Mouse (Mus musculus) right cerebral cortex, postnatal 36 days (tissue): ENCODE measurements around the gene Tenm2.

Experiments used
- DNase-seq, 2 experiments: peaks; one replicate each; pipeline ENCODE4 v3.0.0; 2022; ENCODE audit warnings: low spot score in 2 of 2, mixed read lengths in 1 of 2

Tenm2 gene

DNA sequence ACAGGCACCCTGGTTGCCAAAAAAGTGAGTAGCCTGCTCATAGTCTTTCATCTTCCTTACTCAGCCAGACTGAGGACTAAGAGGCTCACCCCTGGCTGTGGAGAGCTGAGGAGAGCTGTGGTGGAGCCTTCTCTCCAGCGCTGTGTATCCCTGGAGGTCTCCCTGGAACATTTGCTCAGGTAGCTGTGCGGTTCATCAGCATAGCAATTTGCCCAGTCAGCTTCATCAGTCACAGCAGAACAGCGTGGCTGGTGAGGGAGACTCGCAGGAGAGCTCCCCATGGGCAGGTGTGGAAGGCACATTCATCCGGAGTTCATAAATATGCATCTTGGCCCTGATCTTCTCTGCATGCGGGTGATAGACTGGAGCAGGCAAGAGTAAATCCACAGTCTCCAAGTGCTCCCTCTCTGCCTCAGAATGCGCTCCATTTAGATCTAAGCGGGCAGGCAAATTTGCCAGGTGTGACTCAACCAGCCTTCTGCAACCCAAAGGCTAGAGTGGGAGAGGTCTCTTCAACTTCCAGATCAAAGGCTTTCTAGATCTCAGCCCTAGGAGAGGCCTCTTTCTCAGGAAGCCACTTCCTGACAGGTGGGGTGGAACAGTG is 751.2 kb downstream of the Tenm2 start:
- DNase-seq = peak; percentile 14 to 26

DNA sequence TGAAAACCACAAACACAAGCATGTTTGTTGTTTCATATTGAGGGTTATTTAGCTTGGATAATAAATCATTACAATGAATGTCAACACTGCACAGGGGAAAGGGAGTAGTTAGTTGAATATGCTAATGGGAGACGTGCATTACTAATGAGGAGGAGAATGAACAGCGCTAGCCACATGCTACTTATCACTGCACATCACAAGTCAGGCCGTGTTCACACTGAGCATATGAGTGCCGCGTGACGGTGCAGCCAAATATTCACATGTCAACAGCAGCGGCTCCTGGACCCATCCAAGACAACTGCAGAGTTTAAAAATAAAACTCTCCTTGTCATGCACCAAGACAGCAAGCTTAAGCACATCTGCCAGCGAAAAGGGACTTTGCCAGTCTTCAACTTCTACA is 753.6 kb downstream of the Tenm2 start:
- DNase-seq = no peak

DNA sequence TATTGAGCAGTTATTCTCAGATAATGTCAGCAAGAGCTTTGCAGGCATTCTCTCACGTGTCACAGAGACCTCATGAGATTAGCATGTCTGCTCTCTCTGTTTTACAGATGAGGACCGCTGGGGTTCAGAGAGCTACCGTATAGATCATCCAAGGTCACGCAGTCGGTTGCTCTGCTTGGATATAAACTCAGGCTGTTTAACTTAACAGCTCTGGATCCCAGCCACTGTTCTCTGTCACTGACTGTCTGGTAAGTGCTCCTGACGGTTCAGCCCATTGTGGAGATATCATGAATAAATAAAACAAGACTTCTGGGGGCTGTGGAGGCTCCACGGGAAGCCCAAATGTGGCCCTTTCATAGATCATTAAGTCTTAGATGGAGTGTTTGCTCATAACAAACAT is 754.2 kb downstream of the Tenm2 start:
- DNase-seq = no peak

DNA sequence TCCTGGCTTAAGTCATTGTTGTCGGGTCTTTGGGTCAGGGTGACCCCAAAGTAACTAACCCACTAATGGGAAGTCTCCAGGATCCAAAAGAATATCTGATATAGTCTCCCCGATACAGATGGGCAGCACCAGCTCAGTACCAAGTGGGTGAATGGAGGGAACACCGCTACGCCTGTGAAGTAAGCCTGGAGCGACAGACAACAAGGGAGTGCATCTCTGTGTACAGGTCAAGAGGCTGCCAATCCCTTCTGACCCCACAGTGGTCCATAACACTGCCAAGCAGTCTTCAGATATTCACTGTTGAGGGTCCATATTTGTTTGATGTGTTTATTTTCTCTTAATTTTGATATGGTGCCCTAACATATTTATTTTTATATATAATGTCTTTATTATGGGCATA is 754.7 kb downstream of the Tenm2 start:
- no peak for DNase-seq

DNA sequence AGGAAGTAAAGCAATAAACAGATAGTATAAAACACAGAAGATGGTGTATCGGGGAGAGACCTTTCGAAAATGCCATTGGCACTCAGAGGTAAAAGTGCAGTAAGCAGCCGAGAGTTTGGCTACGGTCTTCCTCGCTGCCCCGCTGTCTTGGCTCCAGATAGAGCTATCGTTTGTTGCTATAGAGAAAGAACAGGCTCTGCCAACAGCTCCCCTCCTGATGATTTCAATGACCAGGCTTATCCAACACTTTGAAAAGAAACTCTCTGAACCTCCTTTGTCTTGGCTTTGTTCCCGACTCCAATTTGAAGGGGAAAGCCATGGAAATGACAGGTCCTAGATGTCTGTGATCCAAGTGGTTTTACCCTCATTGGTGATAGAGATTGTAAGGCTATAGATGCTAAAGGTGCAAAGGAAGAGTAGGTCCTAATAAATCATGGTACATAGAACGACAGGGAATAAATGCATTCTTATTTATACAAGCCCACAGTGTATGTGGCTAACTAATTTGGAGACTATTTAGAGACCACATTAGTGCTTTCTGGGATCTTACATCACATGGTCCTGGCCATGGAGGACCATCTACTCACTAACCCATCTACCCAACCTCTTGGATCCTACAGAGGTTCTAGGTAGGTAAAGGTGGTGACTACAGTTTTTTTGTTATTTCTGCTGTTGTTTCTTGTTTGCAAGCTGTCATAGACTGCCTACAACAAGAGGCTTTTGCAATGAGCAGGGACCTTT is 765.8 kb downstream of the Tenm2 start:
- no peak for DNase-seq

DNA sequence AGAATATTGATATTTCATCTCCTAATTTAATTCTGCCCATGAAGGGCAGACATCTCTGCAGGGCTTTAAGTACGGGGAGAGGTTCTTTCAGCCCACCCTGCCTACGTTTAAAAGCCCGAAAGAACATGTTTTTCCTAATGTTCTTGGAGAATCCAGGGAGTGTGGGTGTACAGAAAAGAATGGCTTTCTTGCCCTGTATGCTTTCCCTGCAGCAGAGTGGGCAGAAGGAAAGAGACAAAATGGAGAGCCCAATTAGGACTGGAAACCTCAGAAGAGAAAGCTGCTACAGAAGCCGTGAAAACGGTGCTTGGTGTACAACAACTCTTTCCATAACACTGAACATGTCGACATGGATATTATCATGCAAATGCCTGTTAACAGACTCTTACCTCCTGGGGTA is 777.3 kb downstream of the Tenm2 start:
- no peak for DNase-seq

DNA sequence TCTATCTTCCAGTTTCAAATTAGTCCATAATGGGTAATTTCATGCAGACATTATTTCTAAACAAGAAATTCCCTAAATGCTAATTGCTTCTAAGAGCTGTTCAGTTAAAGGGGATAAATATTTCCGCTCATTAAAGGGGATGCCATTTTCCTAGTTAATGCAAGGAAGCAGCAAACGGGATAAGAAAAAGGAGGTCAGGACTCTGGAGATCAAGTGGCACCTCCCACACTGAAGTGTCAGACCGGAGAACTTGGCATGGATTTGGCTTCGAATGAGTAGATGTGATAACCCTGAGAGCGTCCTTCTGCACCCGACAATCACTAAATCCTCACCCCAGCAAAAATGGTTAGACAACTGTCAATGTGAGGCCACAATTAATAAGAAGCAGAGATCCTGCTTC is 781.7 kb downstream of the Tenm2 start:
- no peak for DNase-seq

DNA sequence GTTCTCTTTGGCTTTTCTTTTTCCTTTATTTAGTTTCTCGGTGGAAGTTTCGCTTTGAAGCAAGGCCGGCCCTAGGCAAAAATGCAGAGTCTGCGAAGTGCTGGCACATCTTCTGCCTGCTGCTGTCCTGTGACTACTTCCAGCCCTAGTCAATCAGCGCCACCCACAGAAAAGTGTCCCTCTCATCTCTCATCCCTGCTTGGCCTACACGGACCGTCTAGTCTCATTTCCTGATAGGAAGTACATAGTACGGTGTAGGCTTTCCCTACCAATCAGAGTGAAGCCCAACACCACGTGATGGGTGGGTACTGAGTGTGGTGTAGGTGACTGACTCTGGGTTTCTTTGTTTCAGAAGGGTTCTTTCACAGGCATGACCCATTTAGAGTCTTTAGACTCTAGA is 783.3 kb downstream of the Tenm2 start:
- DNase-seq = no peak

DNA sequence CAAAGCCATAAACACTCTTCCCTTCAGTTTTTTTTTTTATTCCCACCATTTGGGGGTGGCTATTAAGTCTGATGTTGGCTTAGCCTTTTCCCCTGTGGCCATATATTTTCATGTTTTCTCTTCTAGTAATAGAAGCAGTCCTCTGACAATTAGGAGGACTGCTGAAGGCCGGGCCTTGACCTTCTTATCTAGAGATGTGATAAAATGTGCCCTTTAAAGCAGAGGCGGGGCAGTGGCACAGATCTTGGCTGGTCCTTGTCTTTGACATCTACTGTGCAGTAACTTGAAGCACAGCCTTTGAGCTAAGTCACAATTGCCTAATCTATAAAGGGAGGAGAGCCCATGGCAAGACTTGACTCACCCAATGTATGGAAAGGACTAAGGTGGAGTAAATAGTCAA is 789.4 kb downstream of the Tenm2 start:
- no peak for DNase-seq

DNA sequence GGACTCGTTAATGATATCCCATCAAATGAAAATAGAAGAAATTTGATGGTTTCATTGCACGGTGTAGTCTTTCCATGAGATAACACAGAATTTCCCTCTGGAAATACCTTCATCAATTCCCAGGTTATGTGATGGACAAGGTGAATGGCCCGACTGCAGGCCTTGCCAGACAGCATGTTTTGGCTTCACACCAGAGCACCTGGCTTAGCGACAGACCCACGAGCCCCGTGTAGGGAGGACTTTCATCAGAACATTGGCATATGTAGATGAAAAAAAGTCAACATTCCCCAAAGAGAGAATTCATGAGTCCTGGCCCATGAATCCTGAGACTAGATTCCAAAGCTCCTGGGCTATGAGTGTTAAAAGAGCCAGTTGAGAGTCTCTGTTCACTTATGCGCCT is 791.9 kb downstream of the Tenm2 start:
- no peak for DNase-seq

DNA sequence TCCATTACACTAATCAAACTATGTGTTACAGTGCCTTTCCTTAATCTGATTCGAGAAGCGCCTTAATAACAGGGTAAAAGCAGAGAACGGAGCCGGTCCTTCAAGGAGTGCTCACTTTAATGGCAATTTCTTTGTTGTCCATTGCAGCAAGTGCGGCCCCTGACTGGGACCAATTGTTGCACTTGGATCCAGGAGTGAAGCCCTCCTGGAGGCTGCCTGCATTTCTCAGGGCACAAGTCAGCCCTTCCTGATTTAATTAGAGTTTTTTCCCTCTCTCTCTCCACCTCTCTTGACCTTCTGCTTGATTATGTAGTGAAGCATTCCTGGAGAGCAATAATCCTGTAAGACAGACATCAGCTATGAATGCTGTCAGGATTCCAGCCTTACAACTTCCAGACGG is 794.0 kb downstream of the Tenm2 start:
- DNase-seq = no peak

DNA sequence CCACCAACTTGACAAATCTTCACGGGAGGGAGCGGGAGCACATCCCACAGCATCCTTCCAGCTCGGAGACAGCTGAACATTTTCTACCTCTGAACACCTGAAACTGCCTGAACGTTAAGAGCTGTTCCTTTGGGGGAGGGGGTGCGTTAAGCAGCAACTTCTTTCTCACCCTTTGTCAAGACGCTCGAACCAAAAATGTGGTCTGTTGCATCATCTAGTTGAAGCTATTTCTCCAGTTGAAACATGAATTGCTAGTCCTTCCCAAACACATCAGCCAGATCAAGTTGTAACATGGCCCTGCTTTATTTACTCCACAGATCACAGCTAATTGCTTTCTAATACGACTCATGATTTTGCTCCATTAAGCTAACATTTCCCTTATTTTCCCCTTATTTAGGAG is 799.5 kb downstream of the Tenm2 start:
- DNase-seq = no peak

DNA sequence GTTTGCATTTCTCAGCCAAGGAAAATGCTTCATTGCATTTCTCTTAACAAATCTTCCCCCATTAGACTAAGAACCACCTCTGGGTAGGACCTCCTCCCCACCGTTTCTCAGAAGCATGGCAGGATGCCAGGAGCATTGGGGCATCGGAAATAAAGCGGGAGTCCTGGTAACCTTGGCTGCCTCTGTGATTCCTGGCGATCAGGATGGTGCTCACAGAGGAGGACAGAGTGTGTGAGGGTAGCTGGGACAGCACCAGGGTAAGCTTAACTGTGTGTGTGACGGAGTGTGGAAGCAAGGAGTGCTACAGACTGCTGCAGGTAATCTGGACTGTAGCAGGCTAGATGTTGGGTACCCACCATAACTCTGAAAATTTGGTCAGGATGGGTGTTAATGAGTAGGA is 806.8 kb downstream of the Tenm2 start:
- no peak for DNase-seq

DNA sequence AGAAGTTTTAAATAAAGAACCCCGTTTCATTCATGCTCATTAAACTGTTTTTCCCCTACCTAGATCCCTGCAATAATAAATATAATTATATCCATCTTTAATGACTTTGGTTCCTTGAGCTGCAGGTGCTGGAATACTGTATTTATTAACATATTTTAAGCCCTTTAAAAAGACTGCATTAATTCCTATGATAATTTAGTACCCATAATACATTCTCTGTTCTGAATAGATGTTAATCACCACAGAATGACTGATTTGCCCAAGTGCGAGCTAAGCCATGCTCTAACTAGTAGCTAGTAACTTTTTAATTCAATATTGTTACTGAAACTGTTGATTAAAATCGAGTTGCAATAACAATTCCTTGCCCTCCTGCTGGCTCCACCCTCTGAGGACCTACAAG is 810.8 kb downstream of the Tenm2 start:
- no peak for DNase-seq

DNA sequence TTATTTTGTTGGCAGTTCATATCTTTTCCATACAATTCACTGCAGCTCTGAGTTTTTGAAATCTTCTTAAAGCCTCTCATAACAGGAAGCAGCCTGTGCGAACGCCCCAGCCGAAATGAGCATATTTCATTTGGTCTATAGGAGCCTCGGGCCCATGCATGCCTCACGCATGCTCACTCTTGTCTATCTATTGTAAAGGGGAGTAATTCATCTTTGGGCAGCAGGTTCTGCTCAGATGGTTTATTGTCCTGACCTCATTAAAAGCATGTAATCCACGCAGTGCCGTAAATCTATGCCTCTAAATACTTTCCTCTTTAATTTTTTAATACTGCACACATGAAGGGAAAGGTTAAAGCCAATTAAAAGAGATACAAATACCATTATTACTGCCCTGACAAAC is 815.7 kb downstream of the Tenm2 start:
- DNase-seq = no peak

DNA sequence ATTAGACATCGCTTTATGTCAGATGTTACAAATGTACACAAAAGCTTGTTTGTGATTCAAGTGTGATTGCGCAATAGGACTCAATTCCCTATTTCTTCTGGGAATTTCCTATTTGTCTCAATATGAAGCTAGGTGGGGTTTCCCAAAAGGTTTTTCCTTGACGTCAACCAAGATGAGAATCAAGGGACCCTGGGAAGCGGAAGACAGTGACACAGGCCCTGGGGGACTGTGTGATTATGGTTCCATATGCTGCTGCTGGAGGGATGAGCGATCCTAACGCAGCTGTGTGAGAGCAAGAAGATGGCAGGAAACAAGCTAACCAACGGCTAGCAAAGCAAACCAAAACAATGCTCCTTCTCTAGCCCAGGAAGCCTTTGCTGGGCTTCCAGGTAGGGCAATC is 820.5 kb downstream of the Tenm2 start:
- DNase-seq = no peak

DNA sequence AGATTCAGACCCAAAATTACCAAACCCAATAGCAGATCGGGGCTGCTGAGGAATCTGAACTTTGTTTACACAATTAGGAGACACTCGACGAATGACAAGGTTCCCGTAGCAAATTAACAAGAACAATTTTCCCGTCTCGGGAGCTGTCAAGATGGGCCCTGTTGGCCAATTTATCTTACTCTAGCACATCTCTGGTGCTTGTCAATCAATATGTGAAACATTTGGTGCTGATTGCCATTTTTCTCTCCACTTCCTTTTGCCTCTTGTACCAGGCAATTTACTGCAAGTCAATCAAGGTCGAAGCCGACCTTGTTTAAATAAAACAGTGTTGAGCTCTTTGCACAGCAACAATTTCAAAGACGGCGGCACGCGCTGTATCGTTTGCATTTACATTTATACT is 824.9 kb downstream of the Tenm2 start:
- DNase-seq = no peak

DNA sequence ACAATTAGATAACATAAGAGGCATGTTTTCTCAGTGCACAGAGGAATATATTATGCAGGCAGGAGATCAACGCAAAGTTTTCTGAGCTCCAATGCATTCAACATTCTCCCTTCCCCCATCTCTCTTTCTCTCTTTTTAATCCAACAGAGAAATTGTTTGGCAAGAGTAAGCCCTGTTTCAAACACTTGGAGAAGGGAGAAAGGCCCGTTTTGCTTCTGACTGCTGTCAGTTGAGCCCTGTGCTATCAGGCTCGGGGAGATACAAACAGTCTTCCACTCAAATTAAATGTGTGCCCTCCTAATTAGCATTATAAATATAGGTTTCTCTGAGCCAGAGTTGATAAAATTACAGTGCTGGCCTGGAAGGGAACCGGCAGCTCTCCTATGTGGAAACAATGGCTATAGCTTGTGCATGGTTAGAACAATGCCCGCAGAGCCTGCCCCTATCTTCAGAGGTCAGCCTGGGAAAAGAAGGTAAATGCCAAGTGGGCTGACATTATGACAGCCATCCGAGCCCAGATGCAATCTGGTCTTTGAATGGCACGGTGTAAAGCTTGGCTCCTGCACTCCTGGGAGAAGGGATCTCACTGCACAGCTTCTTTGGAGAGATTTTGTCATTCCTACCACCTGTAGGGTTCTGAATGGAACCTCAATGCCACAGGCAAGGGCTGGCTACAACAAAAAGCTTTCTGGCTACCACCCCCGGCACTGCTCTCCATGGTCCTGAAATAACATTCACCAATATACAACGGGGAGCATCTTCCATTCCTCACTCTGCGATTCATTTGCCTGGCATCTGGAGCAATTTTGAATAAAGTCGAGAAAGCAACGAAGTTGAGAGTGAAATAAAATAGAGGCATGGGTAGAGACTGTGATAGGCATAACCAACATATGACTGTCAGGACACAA is 839.7 kb downstream of the Tenm2 start:
- DNase-seq = no peak

DNA sequence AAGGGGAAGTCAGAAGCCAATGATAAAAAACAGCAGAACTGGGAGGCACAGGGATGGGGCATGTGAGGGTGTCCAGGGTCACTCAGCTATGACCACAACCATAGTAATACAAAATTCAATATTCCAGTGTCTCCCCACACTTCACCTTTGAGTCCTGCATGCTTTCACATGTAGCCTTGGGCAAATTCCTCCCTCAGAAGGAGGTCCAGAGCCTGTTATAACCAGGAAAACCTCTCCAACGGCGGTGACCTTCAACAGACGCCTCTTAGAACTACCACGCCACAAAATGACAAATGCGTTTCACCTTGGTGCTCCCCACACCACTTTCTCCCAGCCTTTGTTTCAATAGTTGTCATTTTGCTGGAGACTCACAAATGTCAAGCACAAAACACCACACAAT is 851.1 kb downstream of the Tenm2 start:
- DNase-seq = no peak

DNA sequence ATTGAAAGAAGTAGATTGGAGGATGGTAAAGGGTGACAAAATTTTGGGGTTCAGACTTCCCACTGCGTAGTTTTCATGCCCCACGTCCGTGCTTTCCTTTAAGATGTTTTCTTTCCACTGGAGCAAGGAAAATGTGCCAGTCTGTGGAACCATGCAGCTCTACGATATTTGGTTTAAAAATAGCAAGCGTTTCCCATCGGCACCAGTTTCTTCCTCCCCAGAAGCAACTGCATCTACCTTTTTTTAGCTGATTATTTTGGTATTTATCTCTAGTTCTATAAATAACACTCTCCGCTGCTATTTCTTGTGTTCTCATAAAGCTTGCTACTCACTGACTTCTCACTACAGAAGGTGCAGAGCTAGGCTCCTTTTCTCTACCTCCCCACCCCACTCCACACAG is 864.0 kb downstream of the Tenm2 start:
- DNase-seq = no peak

DNA sequence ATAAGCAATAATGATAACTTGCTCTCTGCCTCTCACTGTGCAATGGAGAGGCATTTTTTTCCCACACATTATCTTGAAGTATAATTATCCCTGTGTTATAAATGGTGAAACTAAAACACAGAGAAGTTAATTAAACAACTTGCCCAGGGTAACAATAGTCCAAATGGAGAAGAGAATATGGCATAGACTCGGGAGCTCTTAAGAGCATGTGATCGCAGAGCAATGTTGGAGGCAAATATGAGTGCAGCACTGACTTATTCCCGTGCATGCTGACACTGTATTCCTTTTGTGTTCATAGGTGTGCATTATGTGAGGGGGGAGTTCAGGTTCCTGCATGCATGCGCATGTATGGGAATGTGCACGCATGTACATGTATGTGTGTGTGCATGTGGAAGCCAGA is 870.7 kb downstream of the Tenm2 start:
- no peak for DNase-seq

DNA sequence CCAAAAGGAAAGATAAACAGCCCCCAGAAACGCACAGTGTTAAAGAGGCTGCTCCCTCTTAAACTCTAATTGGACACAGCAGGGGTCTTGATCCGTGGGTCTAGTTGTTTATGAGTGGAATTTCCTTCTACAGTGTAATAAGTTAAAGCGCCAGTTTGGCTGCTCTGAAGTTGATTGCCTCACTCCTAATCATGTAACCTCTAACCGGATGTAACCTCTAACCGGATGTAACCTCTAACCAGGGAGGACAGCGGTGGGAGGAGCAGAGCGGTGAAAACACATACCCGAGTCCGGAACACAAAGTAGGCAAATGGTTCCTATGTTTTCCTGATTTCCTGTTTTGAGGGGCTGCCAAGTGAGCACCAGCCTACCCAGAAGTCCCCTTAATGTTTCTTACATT is 871.3 kb downstream of the Tenm2 start:
- no peak for DNase-seq

DNA sequence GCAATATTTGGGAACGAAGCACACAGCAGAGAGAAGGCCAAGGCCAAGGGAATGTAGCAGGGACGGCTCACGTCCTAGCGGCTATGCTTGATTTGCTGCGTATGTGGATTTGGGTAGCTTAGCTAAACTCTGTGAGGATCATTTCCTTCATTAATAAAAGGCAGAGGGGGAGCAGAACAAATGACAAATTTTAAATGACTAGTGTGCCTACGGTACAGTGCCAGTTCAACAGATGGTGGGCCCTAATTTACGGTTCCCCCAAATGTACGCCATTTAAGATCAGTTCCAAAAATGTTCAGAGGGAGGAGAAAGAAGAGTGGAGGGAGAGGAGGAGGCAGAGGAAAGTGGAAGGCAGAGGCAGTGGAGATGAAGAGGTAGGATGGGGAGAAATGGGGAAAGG is 873.2 kb downstream of the Tenm2 start:
- DNase-seq = no peak
